Mouse (Mus musculus): ENCODE results near the gene Nhlrc1. TPM values are rescaled to one million over a fixed set of nuclear protein-coding genes. Genes with fewer than 3 reads are reported as not detected.

Gene Nhlrc1
- polyA plus RNA-seq, 1 experiment from 2014 or later = 0.55 TPM

GRCm38 (mm10) chr13:47044617-47044947 is 29.9 kb upstream of the Nhlrc1 start, which contains the start of gene Tpmt:
Tpmt (minus strand) TSS chr13:47044737.
- peak within 1 kb of the TSS; percentile 77 for H3K9ac ChIP-seq (ENCODE audit: low read depth, low read length)
- no peak for ATAC-seq (ENCODE audit: low read depth)
- no peaks in the 10 kb centered on the region for H3K36me3 ChIP-seq (ENCODE audit: control insufficient read depth, insufficient read depth)
- peaks cover 6% of the 10 kb centered on the region for H3K27me3 ChIP-seq (ENCODE audit: control insufficient read depth, insufficient read depth, low read depth, low read length)
- no peaks in the 10 kb centered on the region for H3K9me3 ChIP-seq (replicated peaks; ENCODE audit: control insufficient read depth, low read length)
- H3K4me3 ChIP-seq (ENCODE audit: low read depth, low read length) = peak within 1 kb of the TSS; percentile 79
- peaks cover 14% of the 10 kb centered on the region for H3K4me1 ChIP-seq (ENCODE audit: control insufficient read depth, low read depth, low read length)
- H3K27ac ChIP-seq (ENCODE audit: low read length) = peak within 1 kb of the TSS; percentile 14; the same call in 1 of the 2 replicates
- peak within 1 kb of the TSS; percentile 95 for H3K4me2 ChIP-seq (ENCODE audit: low read depth, low read length)
- WGBS (ENCODE audit: insufficient replicate concordance) = 22% methylated on average over 10 of the region's 10 CpGs

GRCm38 (mm10) chr13:47043833-47044616 is 29.4 kb upstream of the Nhlrc1 start:
- Histone ChIP-seq H3K4me3 (ENCODE audit: low read depth, low read length) (peak overlapping the region; percentile 79), H3K4me2 (ENCODE audit: low read depth, low read length) (peak overlapping the region; percentile 95), H3K9ac (ENCODE audit: low read depth, low read length) (peak overlapping the region; percentile 77), H3K27ac (ENCODE audit: low read length) (peak overlapping the region; percentile 14; the same call in 1 of the 2 replicates), H3K9me3 (replicated peaks; ENCODE audit: control insufficient read depth, low read length) (no peaks in the 10 kb centered on the region), H3K4me1 (ENCODE audit: control insufficient read depth, low read depth, low read length) (peaks cover 14% of the 10 kb centered on the region), H3K36me3 (ENCODE audit: control insufficient read depth, insufficient read depth) (no peaks in the 10 kb centered on the region), H3K27me3 (ENCODE audit: control insufficient read depth, insufficient read depth, low read depth, low read length) (peaks cover 6% of the 10 kb centered on the region)
- 2% methylated on average over 45 of the region's 45 CpGs for WGBS (ENCODE audit: insufficient replicate concordance)
- ATAC-seq (ENCODE audit: low read depth) = no peak; the same call in 1 of the 2 replicates

GRCm38 (mm10) chr13:47043030-47043680 is 28.5 kb upstream of the Nhlrc1 start, which contains the start of gene Kdm1b:
Kdm1b (plus strand) TSS chr13:47043499.
- peak within 1 kb of the TSS; percentile 43 for H3K27ac ChIP-seq (ENCODE audit: low read length)
- peak within 1 kb of the TSS; percentile 79 for H3K4me3 ChIP-seq (ENCODE audit: low read depth, low read length)
- peak within 1 kb of the TSS; percentile 95 for H3K4me2 ChIP-seq (ENCODE audit: low read depth, low read length)
- peak within 1 kb of the TSS; percentile 77 for H3K9ac ChIP-seq (ENCODE audit: low read depth, low read length)
- no peaks in the 10 kb centered on the region for H3K9me3 ChIP-seq (replicated peaks; ENCODE audit: control insufficient read depth, low read length)
- H3K27me3 ChIP-seq (ENCODE audit: control insufficient read depth, insufficient read depth, low read depth, low read length) = peaks cover 6% of the 10 kb centered on the region
- no peaks in the 10 kb centered on the region for H3K36me3 ChIP-seq (ENCODE audit: control insufficient read depth, insufficient read depth)
- peaks cover 14% of the 10 kb centered on the region for H3K4me1 ChIP-seq (ENCODE audit: control insufficient read depth, low read depth, low read length)
- under 1% methylated on average over 48 of the region's 48 CpGs for WGBS (ENCODE audit: insufficient replicate concordance)
- peak; percentile 93 for ATAC-seq (ENCODE audit: low read depth)

GRCm38 (mm10) chr13:47042024-47042633 is 27.5 kb upstream of the Nhlrc1 start:
- 46% methylated on average over 8 of the region's 8 CpGs for WGBS (ENCODE audit: insufficient replicate concordance)
- H3K9ac ChIP-seq (ENCODE audit: low read depth, low read length) = no peak overlapping the region
- H3K27ac ChIP-seq (ENCODE audit: low read length) = no peak overlapping the region

GRCm38 (mm10) chr13:47040061-47040460 is 25.4 kb upstream of the Nhlrc1 start:
- no peak for ATAC-seq (ENCODE audit: low read depth)
- WGBS (ENCODE audit: insufficient replicate concordance) = 72% methylated on average over 5 of the region's 5 CpGs
- H3K36me3 ChIP-seq (ENCODE audit: control insufficient read depth, insufficient read depth) = no peaks in the 10 kb centered on the region

More at GRCm38 (mm10) chr13:47042024-47042633, 27.5 kb upstream of the Nhlrc1 start:
- no peak for ATAC-seq (ENCODE audit: low read depth)
- H3K4me2 ChIP-seq (ENCODE audit: low read depth, low read length) = peak overlapping the region; percentile 95
- H3K36me3 ChIP-seq (ENCODE audit: control insufficient read depth, insufficient read depth) = no peaks in the 10 kb centered on the region
- peaks cover 14% of the 10 kb centered on the region for H3K4me1 ChIP-seq (ENCODE audit: control insufficient read depth, low read depth, low read length)
- peak overlapping the region; percentile 79 for H3K4me3 ChIP-seq (ENCODE audit: low read depth, low read length)
- H3K27me3 ChIP-seq (ENCODE audit: control insufficient read depth, insufficient read depth, low read depth, low read length) = peaks cover 6% of the 10 kb centered on the region
- no peaks in the 10 kb centered on the region for H3K9me3 ChIP-seq (replicated peaks; ENCODE audit: control insufficient read depth, low read length)

GRCm38 (mm10) chr13:47037946-47038345 is 23.3 kb upstream of the Nhlrc1 start:
- WGBS (ENCODE audit: insufficient replicate concordance) = 57% methylated on average over 6 of the region's 6 CpGs

More at GRCm38 (mm10) chr13:47040061-47040460, 25.4 kb upstream of the Nhlrc1 start:
- Histone ChIP-seq H3K27ac (ENCODE audit: low read length) (no peak overlapping the region), H3K4me1 (ENCODE audit: control insufficient read depth, low read depth, low read length) (peaks cover 14% of the 10 kb centered on the region), H3K4me2 (ENCODE audit: low read depth, low read length) (no peak overlapping the region), H3K9me3 (replicated peaks; ENCODE audit: control insufficient read depth, low read length) (no peaks in the 10 kb centered on the region), H3K4me3 (ENCODE audit: low read depth, low read length) (no peak overlapping the region), H3K9ac (ENCODE audit: low read depth, low read length) (no peak overlapping the region), H3K27me3 (ENCODE audit: control insufficient read depth, insufficient read depth, low read depth, low read length) (peaks cover 6% of the 10 kb centered on the region)

GRCm38 (mm10) chr13:47033602-47034001 is 19.0 kb upstream of the Nhlrc1 start:
- no peak overlapping the region for H3K4me2 ChIP-seq (ENCODE audit: low read depth, low read length)
- no peak overlapping the region for H3K27ac ChIP-seq (ENCODE audit: low read length)
- H3K4me1 ChIP-seq (ENCODE audit: control insufficient read depth, low read depth, low read length) = no peaks in the 10 kb centered on the region
- no peak for ATAC-seq (ENCODE audit: low read depth)
- H3K27me3 ChIP-seq (ENCODE audit: control insufficient read depth, insufficient read depth, low read depth, low read length) = no peaks in the 10 kb centered on the region
- no peak overlapping the region for H3K9ac ChIP-seq (ENCODE audit: low read depth, low read length)
- 71% methylated on average over 4 of the region's 4 CpGs for WGBS (ENCODE audit: insufficient replicate concordance)
- no peaks in the 10 kb centered on the region for H3K9me3 ChIP-seq (replicated peaks; ENCODE audit: control insufficient read depth, low read length)
- H3K36me3 ChIP-seq (ENCODE audit: control insufficient read depth, insufficient read depth) = no peaks in the 10 kb centered on the region
- no peak overlapping the region for H3K4me3 ChIP-seq (ENCODE audit: low read depth, low read length)

More at GRCm38 (mm10) chr13:47037946-47038345, 23.3 kb upstream of the Nhlrc1 start:
- Histone ChIP-seq H3K36me3 (ENCODE audit: control insufficient read depth, insufficient read depth) (no peaks in the 10 kb centered on the region), H3K9ac (ENCODE audit: low read depth, low read length) (no peak overlapping the region), H3K4me3 (ENCODE audit: low read depth, low read length) (no peak overlapping the region), H3K27ac (ENCODE audit: low read length) (no peak overlapping the region), H3K27me3 (ENCODE audit: control insufficient read depth, insufficient read depth, low read depth, low read length) (no peaks in the 10 kb centered on the region), H3K4me2 (ENCODE audit: low read depth, low read length) (no peak overlapping the region), H3K9me3 (replicated peaks; ENCODE audit: control insufficient read depth, low read length) (no peaks in the 10 kb centered on the region), H3K4me1 (ENCODE audit: control insufficient read depth, low read depth, low read length) (no peaks in the 10 kb centered on the region)
- no peak for ATAC-seq (ENCODE audit: low read depth)

GRCm38 (mm10) chr13:47030376-47031107 is 15.9 kb upstream of the Nhlrc1 start:
- Histone ChIP-seq H3K36me3 (ENCODE audit: control insufficient read depth, insufficient read depth) (no peaks in the 10 kb centered on the region), H3K9ac (ENCODE audit: low read depth, low read length) (no peak overlapping the region), H3K4me3 (ENCODE audit: low read depth, low read length) (no peak overlapping the region), H3K4me2 (ENCODE audit: low read depth, low read length) (no peak overlapping the region), H3K4me1 (ENCODE audit: control insufficient read depth, low read depth, low read length) (no peaks in the 10 kb centered on the region), H3K27me3 (ENCODE audit: control insufficient read depth, insufficient read depth, low read depth, low read length) (no peaks in the 10 kb centered on the region), H3K27ac (ENCODE audit: low read length) (no peak overlapping the region), H3K9me3 (replicated peaks; ENCODE audit: control insufficient read depth, low read length) (no peaks in the 10 kb centered on the region)
- peak; percentile 47; the same call in 1 of the 2 replicates for ATAC-seq (ENCODE audit: low read depth)
- WGBS (ENCODE audit: insufficient replicate concordance) = 62% methylated on average over 17 of the region's 17 CpGs

Data from liver, embryonic 16.5 days (tissue).